Mouse (Mus musculus): ENCODE data around the gene Tet3. TPM values are rescaled to one million over a fixed set of nuclear protein-coding genes. Genes with fewer than 3 reads are reported as not detected.

Gene Tet3
- total RNA-seq, 1 experiment: 6.0 TPM

- no peak overlapping the region for H3K27ac ChIP-seq (ENCODE audit: insufficient read depth, low read depth, low read length, poor library complexity, severe bottlenecking)
- in situ Hi-C loops (cut with MboI; ENCODE audit: low sequenced_read_pairs in 2 of 2, unreplicated experiment in 2 of 2): loop anchor here in 1 of 2 experiments (10.0 kb wide), 1 partner anchor 144 kb away; no protein-coding TSS in a partner anchor
- DNase-seq (ENCODE audit: low read depth, low spot score): no peak
- TF ChIP-seq MAFK (IDR thresholded peaks at IDR 0.05; ENCODE audit: insufficient read depth, low read depth, low read length): no peak
- no peak for TF ChIP-seq ZNF384 (IDR thresholded peaks at IDR 0.05; ENCODE audit: low read depth, low read length)
- TF ChIP-seq HCFC1 (IDR thresholded peaks at IDR 0.05; ENCODE audit: borderline replicate concordance, insufficient read depth, low read length): no peak
- no peak for TF ChIP-seq CHD2 (IDR thresholded peaks at IDR 0.05; ENCODE audit: low read depth, low read length)
- TF ChIP-seq ZC3H11A (IDR thresholded peaks at IDR 0.05; ENCODE audit: borderline replicate concordance, low read depth, low read length): no peak
- H3K4me1 ChIP-seq (ENCODE audit: control insufficient read depth in 2 of 2, insufficient read depth in 2 of 2, low read length in 2 of 2, poor library complexity in 1 of 2): no peaks in the 10 kb centered on the region
- H3K36me3 ChIP-seq (ENCODE audit: control insufficient read depth, insufficient read depth, low read length, poor library complexity, severe bottlenecking): no peaks in the 10 kb centered on the region
- H3K9me3 ChIP-seq (ENCODE audit: control insufficient read depth, insufficient read depth, low read depth, low read length): no peaks in the 10 kb centered on the region
- H3K4me3 ChIP-seq (ENCODE audit: insufficient read depth in 1 of 2, low read depth in 1 of 2, low read length in 2 of 2, poor library complexity in 1 of 2, severe bottlenecking in 1 of 2): no peak overlapping the region
- no peak overlapping the region for H3K9ac ChIP-seq (ENCODE audit: insufficient read depth, low read depth, low read length, poor library complexity, severe bottlenecking)
Measured at GRCm38 (mm10) chr6:83499078-83499477, 40.2 kb upstream of the Tet3 start.

GRCm38 (mm10) chr6:83496753-83497710 lies 38.1 kb upstream of the Tet3 start:
- in situ Hi-C loops (cut with MboI; ENCODE audit: low sequenced_read_pairs in 2 of 2, unreplicated experiment in 2 of 2): loop anchor here in 1 of 2 experiments (10.0 kb wide), 1 partner anchor 142 kb away; no protein-coding TSS in a partner anchor
- DNase-seq (ENCODE audit: low read depth, low spot score): no peak
- Histone ChIP-seq H3K9me3 (ENCODE audit: control insufficient read depth, insufficient read depth, low read depth, low read length) (no peaks in the 10 kb centered on the region), H3K9ac (ENCODE audit: insufficient read depth, low read depth, low read length, poor library complexity, severe bottlenecking) (no peak overlapping the region), H3K27ac (ENCODE audit: insufficient read depth, low read depth, low read length, poor library complexity, severe bottlenecking) (no peak overlapping the region), H3K4me3 (ENCODE audit: insufficient read depth in 1 of 2, low read depth in 1 of 2, low read length in 2 of 2, poor library complexity in 1 of 2, severe bottlenecking in 1 of 2) (no peak overlapping the region), H3K4me1 (ENCODE audit: control insufficient read depth in 2 of 2, insufficient read depth in 2 of 2, low read length in 2 of 2, poor library complexity in 1 of 2) (no peaks in the 10 kb centered on the region), H3K36me3 (ENCODE audit: control insufficient read depth, insufficient read depth, low read length, poor library complexity, severe bottlenecking) (no peaks in the 10 kb centered on the region)
- TF ChIP-seq ZC3H11A (IDR thresholded peaks at IDR 0.05; ENCODE audit: borderline replicate concordance, low read depth, low read length) (no peak), MAFK (IDR thresholded peaks at IDR 0.05; ENCODE audit: insufficient read depth, low read depth, low read length) (no peak), HCFC1 (IDR thresholded peaks at IDR 0.05; ENCODE audit: borderline replicate concordance, insufficient read depth, low read length) (no peak), CHD2 (IDR thresholded peaks at IDR 0.05; ENCODE audit: low read depth, low read length) (no peak), ZNF384 (IDR thresholded peaks at IDR 0.05; ENCODE audit: low read depth, low read length) (no peak)

GRCm38 (mm10) chr6:83496009-83496752 lies 37.3 kb upstream of the Tet3 start:
- Histone ChIP-seq H3K27ac (ENCODE audit: insufficient read depth, low read depth, low read length, poor library complexity, severe bottlenecking) (no peak overlapping the region), H3K9me3 (ENCODE audit: control insufficient read depth, insufficient read depth, low read depth, low read length) (no peaks in the 10 kb centered on the region), H3K36me3 (ENCODE audit: control insufficient read depth, insufficient read depth, low read length, poor library complexity, severe bottlenecking) (no peaks in the 10 kb centered on the region), H3K4me3 (ENCODE audit: insufficient read depth in 1 of 2, low read depth in 1 of 2, low read length in 2 of 2, poor library complexity in 1 of 2, severe bottlenecking in 1 of 2) (no peak overlapping the region), H3K9ac (ENCODE audit: insufficient read depth, low read depth, low read length, poor library complexity, severe bottlenecking) (no peak overlapping the region), H3K4me1 (ENCODE audit: control insufficient read depth in 2 of 2, insufficient read depth in 2 of 2, low read length in 2 of 2, poor library complexity in 1 of 2) (no peaks in the 10 kb centered on the region)
- no peak for TF ChIP-seq ZNF384 (IDR thresholded peaks at IDR 0.05; ENCODE audit: low read depth, low read length)
- no peak for TF ChIP-seq ZC3H11A (IDR thresholded peaks at IDR 0.05; ENCODE audit: borderline replicate concordance, low read depth, low read length)
- no peak for TF ChIP-seq CHD2 (IDR thresholded peaks at IDR 0.05; ENCODE audit: low read depth, low read length)
- TF ChIP-seq HCFC1 (IDR thresholded peaks at IDR 0.05; ENCODE audit: borderline replicate concordance, insufficient read depth, low read length): no peak
- in situ Hi-C loops (cut with MboI; ENCODE audit: low sequenced_read_pairs in 2 of 2, unreplicated experiment in 2 of 2): loop anchor here in 1 of 2 experiments (10.0 kb wide), 1 partner anchor 141 kb away; no protein-coding TSS in a partner anchor
- DNase-seq (ENCODE audit: low read depth, low spot score): no peak

DNA sequence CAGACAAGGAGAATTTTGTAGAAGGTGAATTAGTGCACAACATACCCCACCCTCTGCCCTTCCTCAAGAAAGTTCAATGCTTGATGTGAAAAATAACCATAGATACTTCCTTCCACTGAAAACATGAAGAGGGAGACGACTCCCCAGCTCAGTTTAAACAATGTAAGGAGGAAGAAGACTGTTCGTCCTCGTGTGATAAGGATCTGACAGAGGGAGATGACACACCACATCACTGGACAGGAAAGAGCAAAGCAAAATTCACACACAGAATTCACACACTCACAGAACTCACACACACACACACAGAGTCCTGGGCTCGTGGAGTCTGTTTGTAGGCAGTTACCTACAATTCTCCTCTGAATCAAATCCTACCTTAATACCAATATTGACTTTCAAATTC lies 31.7 kb upstream of the Tet3 start:
- Histone ChIP-seq H3K9me3 (ENCODE audit: control insufficient read depth, insufficient read depth, low read depth, low read length) (no peaks in the 10 kb centered on the region), H3K36me3 (ENCODE audit: control insufficient read depth, insufficient read depth, low read length, poor library complexity, severe bottlenecking) (peaks cover 4% of the 10 kb centered on the region; the same call in 1 of the 2 replicates), H3K9ac (ENCODE audit: insufficient read depth, low read depth, low read length, poor library complexity, severe bottlenecking) (no peak overlapping the region), H3K4me1 (ENCODE audit: control insufficient read depth in 2 of 2, insufficient read depth in 2 of 2, low read length in 2 of 2, poor library complexity in 1 of 2) (no peaks in the 10 kb centered on the region), H3K27ac (ENCODE audit: insufficient read depth, low read depth, low read length, poor library complexity, severe bottlenecking) (no peak overlapping the region), H3K4me3 (ENCODE audit: insufficient read depth in 1 of 2, low read depth in 1 of 2, low read length in 2 of 2, poor library complexity in 1 of 2, severe bottlenecking in 1 of 2) (no peak overlapping the region)
- in situ Hi-C loops (cut with MboI; ENCODE audit: low sequenced_read_pairs in 2 of 2, unreplicated experiment in 2 of 2): loop anchor here in 1 of 2 experiments (10.0 kb wide), 1 partner anchor 136 kb away; no protein-coding TSS in a partner anchor
- no peak for DNase-seq (ENCODE audit: low read depth, low spot score)
- TF ChIP-seq HCFC1 (IDR thresholded peaks at IDR 0.05; ENCODE audit: borderline replicate concordance, insufficient read depth, low read length): no peak
- TF ChIP-seq MAFK (IDR thresholded peaks at IDR 0.05; ENCODE audit: insufficient read depth, low read depth, low read length): no peak
- TF ChIP-seq ZC3H11A (IDR thresholded peaks at IDR 0.05; ENCODE audit: borderline replicate concordance, low read depth, low read length): no peak
- TF ChIP-seq CHD2 (IDR thresholded peaks at IDR 0.05; ENCODE audit: low read depth, low read length): no peak
- TF ChIP-seq ZNF384 (IDR thresholded peaks at IDR 0.05; ENCODE audit: low read depth, low read length): no peak

All from ES-E14 (cell line).